Mouse (Mus musculus) embryo, embryonic 11 days (tissue): ENCODE results near the gene A830018L16Rik.
"Not testable (repeated sequence)": the region's sequence is repeated elsewhere in the genome, so short reads cannot be mapped to it uniquely, and the experiment has no call there.

Experiments used
- DNase-seq: peaks from one replicate; pipeline ENCODE4 v3.0.0-alpha.2; 2015

A830018L16Rik gene

GRCm38 (mm10) chr1:12008789-12009550 lies 595.1 kb downstream of the A830018L16Rik start:
- DNase-seq = no peak

GRCm38 (mm10) chr1:12009551-12009846 lies 595.6 kb downstream of the A830018L16Rik start:
- no peak for DNase-seq

GRCm38 (mm10) chr1:12010607-12011006 lies 596.7 kb downstream of the A830018L16Rik start:
- DNase-seq = no peak

GRCm38 (mm10) chr1:12020646-12021045 lies 606.7 kb downstream of the A830018L16Rik start:
- not testable (repeated sequence) for DNase-seq
